Mouse (Mus musculus) forebrain, embryonic 10.5 days (tissue): ENCODE data around the gene Ndc1. TPM values are rescaled to one million over a fixed set of nuclear protein-coding genes. Genes with fewer than 3 reads are reported as not detected.
"Not testable (repeated sequence)": the region's sequence is repeated elsewhere in the genome, so short reads cannot be mapped to it uniquely, and the experiment has no call there.

ENCODE experiments used
- DNase-seq: peaks from one replicate; pipeline ENCODE4 v3.0.0-alpha.2; 2017; ENCODE audit warnings: low spot score; ENCODE audit errors: extremely low spot score
- H3K27ac ChIP-seq: fragments of 300-500 bp; sonication (generic); 2 replicates; pipeline ENCODE4 v1.5.1; 2016; ENCODE audit warnings: mild to moderate bottlenecking
- H3K27me3 ChIP-seq: fragments of 300-500 bp; sonication (generic); 2 replicates; pipeline ENCODE4 v1.6.1; 2016; ENCODE audit warnings: mild to moderate bottlenecking; ENCODE audit not compliant: poor library complexity, severe bottlenecking
- H3K36me3 ChIP-seq: fragments of 300-500 bp; sonication (generic); replicated peaks from 2 replicates; pipeline ENCODE4 v1.6.1; 2016; ENCODE audit warnings: mild to moderate bottlenecking, moderate library complexity
- H3K4me1 ChIP-seq: fragments of 300-500 bp; sonication (generic); 2 replicates; pipeline ENCODE4 v1.6.1; 2016
- H3K4me3 ChIP-seq: fragments of 300-500 bp; sonication (generic); 2 replicates; pipeline ENCODE4 v1.5.1; 2016; ENCODE audit warnings: mild to moderate bottlenecking, moderate library complexity
- H3K9me3 ChIP-seq: fragments of 300-500 bp; sonication (generic); 2 replicates; pipeline ENCODE4 v1.6.1; 2016; ENCODE audit warnings: mild to moderate bottlenecking, moderate library complexity
- WGBS: fragments of 180-500 bp; shearing (Covaris S2); methylation state at CpG from one replicate; pipeline ENCODE4 v1.1.7; 2016; 5-methylcytosine and 5-hydroxymethylcytosine counted together
- polyA plus RNA-seq: library from polyadenylated mRNA; unstranded; fragments of >200 nt; fragmentation: Nextera tagmentation; extraction: Ambion mirVana; gene quantifications from 2 replicates; pipeline ENCODE4 v1.2.1, GENCODE M21; 2016

Gene Ndc1
- polyA plus RNA-seq, 1 experiment from 2014 or later = 55.3 TPM

DNA sequence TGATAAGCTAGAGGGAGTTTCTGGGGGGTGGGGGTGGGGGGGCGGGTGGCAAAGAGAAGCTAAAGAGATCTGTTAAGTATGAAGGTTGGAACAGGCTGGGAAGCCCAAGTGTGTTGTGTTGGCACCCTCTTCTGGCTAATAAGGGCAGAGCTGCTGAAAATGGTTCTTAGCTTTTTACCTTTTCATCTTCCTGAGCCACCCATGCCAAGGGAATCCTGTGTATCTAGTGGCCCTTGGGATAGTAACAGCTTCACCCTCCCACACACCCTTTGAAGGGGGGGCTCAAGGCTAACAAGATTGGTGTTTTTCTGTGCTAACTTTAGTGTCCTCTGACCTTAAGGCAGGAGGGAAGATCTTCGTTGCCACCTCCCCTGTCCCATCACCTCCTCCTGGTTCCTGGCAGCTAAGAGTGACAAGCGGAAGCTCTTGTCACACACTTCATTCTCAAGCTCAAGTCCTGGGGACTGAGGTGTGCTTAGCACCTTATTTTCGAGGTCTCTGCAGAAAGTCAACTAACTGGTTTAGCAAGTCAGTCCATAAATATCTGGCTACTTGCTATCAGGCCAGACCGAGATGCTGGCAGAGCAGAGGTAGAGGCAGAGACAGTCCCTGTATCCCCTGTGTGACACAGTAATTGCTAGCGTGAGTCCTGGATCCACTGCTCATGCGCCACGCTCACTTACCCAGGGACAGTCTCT, 18.1 kb upstream of the Ndc1 start:
- Histone ChIP-seq H3K36me3 (peaks cover 10% of the 10 kb centered on the region), H3K4me3 (no peak overlapping the region), H3K4me1 (no peaks in the 10 kb centered on the region), H3K9me3 (no peaks in the 10 kb centered on the region), H3K27me3 (no peaks in the 10 kb centered on the region), H3K27ac (no peak overlapping the region)
- peak; percentile 27 for DNase-seq
- 76% methylated on average over 8 of the region's 8 CpGs for WGBS

DNA sequence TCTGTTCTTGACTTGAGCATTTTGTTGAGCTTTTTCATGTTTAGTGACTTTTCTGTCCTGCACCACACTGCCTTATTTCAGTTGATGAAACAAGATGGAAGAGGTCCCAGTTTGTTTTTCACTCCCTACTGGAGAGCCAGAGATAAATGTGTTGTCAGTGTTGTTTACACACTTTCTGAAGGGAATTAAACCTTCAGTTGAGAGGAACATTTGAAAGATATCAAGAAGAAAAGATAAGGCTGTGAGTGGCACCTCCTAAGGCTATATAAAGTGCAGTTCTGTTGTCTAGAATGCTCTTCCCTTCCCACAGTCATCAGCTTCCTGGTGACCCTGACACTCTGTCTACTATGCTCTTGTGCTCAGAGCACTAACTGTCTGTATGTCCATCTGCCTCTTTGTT, 16.2 kb upstream of the Ndc1 start:
- no peak overlapping the region for H3K27ac ChIP-seq
- H3K4me3 ChIP-seq = no peak overlapping the region
- H3K36me3 ChIP-seq = 0 out of 2 replicates have a peak, but pooled peaks cover 3% of the 10 kb centered on the region
- H3K27me3 ChIP-seq = no peaks in the 10 kb centered on the region
- no peaks in the 10 kb centered on the region for H3K9me3 ChIP-seq
- DNase-seq = no peak
- no peaks in the 10 kb centered on the region for H3K4me1 ChIP-seq

DNA sequence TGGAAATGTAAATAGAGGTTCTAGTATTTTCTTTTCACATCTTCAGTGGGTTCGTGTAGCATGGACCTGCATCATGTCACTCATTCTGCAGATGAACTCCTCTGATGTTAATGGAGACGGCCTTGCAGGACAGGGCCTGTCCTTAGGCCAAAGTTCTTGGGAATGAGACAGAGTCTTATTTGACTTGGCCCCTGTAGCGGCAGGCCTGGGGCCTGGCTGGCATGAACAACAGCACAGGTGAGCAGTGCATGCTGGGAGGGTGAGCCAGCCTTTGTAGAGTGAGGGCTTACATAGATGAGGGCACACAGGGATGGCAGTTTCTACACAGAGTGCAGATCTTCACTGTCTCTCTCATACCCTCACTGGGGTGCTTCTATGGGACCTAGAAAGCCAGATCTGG, 14.0 kb upstream of the Ndc1 start:
- no peak for DNase-seq
- WGBS = 93% methylated on average over 3 of the region's 3 CpGs
- Histone ChIP-seq H3K27ac (no peak overlapping the region), H3K4me1 (no peaks in the 10 kb centered on the region), H3K27me3 (no peaks in the 10 kb centered on the region), H3K4me3 (no peak overlapping the region), H3K9me3 (no peaks in the 10 kb centered on the region), H3K36me3 (no peaks in the 10 kb centered on the region)

DNA sequence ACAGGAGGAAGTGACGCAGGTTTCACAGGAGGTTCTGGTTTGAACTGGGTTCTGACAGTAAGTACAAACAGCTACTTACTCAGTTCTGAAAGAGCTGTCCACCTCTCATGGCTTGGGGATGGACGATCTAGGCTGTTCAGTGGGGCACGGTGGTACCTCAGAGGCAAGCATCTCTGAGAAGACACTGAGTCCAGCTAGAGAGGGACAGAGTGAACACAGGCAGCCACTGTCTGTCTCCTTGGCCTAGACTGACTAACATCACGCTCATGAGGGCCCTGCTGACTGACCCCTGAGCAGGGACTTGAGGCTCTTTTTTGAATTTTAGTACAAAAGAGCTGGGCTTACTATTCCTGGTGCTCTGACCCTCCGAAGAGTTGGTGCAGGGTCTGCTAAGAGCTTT, 13.5 kb upstream of the Ndc1 start:
- H3K9me3 ChIP-seq = no peaks in the 10 kb centered on the region
- no peak overlapping the region for H3K4me3 ChIP-seq
- H3K36me3 ChIP-seq = no peaks in the 10 kb centered on the region
- WGBS = 93% methylated on average over 5 of the region's 5 CpGs
- H3K27me3 ChIP-seq = no peaks in the 10 kb centered on the region
- H3K4me1 ChIP-seq = no peaks in the 10 kb centered on the region
- H3K27ac ChIP-seq = no peak overlapping the region
- no peak for DNase-seq

DNA sequence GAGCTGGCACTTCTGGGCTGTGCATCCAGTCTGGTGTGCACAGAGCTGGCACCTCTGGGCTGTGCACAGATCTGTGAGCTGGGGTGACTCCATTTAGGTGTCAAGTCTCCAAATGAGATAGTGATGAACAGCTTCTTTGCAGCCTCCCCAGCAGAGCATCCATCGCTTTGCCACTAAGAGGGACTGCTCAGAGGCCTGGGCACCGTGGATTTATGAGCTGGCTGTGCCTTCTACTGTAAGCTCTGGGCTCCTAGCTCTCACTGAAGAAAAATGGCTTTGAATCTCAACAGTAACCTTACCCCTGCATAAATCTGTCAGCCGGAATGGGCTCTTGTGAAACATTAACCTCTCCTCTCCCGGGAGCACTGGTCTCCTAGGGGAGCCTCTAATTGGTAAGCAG, 13.0 kb upstream of the Ndc1 start:
- Histone ChIP-seq H3K9me3 (no peaks in the 10 kb centered on the region), H3K4me1 (no peaks in the 10 kb centered on the region), H3K27ac (no peak overlapping the region), H3K36me3 (0 out of 2 replicates have a peak, but pooled peaks cover 2% of the 10 kb centered on the region), H3K4me3 (no peak overlapping the region), H3K27me3 (no peaks in the 10 kb centered on the region)
- WGBS = 75% methylated on average over 4 of the region's 4 CpGs
- DNase-seq = no peak

DNA sequence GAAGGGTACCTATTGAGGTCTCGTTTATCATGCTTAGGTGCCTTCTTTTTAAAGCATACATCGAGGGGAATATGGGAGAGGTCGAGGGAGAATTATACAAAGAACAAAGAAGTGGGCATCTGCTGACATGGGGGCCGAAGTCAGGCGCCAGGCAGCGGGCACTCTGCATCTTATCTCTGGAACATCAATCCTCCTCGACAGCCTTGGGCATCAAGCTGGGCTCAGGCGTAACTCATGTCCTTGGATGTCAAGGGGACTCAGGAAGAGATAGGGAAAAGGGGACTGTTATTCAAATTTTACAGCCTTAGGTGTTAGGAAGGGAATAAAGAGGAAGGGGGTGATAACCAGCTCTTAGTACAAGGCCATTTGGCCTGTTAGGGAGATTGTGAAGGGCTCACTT, 10.4 kb upstream of the Ndc1 start:
- DNase-seq, H3K27me3 ChIP-seq, H3K27ac ChIP-seq, H3K9me3 ChIP-seq, H3K4me3 ChIP-seq, H3K4me1 ChIP-seq, H3K36me3 ChIP-seq: not testable (repeated sequence)
- WGBS = 88% methylated on average over 8 of the region's 8 CpGs

DNA sequence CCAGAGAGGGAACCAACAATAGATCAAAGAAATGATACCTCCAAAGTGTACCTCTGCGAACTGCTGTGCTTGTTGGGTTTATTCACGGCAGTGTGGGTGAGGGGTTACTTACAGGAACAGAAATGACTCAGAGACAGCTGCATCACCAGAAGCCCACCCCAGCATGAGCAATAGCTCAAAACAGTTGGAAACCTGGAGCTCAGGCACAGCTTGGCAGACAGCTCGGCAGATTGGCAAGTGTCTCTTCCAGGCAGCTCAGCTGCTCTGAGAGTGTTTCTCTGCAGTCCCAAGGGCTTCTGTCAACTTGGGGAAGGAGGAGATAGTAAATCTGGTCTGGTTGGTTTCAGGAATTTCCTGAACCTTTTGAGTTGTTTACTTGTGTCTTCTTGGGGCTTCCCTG, 9.1 kb upstream of the Ndc1 start:
- no peak overlapping the region for H3K4me3 ChIP-seq
- 87% methylated on average over 3 of the region's 3 CpGs for WGBS
- no peaks in the 10 kb centered on the region for H3K27me3 ChIP-seq
- no peaks in the 10 kb centered on the region for H3K4me1 ChIP-seq
- DNase-seq = no peak
- H3K27ac ChIP-seq = no peak overlapping the region
- 0 out of 2 replicates have a peak, but pooled peaks cover 4% of the 10 kb centered on the region for H3K36me3 ChIP-seq
- no peaks in the 10 kb centered on the region for H3K9me3 ChIP-seq

DNA sequence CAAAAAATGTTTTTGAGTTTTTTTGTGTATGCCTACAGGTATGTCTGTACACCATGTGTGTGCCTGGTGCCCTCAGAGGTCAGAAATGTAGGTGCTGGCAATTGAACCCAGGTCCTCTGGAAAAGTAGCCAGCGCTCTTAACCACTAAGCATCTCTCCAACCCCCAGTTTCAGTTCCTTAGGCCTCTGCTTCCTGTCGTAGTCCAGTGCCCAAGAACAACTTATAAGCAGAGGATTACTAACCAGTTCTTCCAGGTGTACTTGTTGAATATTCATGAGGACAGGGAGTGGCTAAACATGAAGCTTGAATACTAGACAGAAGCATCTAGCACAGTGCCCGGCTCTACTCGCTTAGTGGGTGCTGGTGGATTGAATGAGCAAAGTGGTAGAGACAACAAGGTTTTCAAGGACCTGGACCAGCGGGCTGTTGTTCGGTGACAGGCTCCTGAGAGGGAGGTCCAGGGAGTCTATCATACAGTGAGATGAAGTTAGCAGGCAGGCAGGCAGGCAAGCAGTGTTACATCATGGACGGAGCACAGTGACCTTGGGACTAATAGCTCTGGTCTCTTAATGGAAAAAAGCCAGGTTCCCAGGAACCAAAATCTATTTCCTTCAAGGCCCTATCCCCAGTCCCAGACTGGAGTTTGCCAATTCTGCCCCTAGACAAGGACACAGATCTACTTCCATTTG, 7.0 kb upstream of the Ndc1 start:
- Histone ChIP-seq H3K4me3 (no peak overlapping the region), H3K27ac (no peak overlapping the region), H3K9me3 (no peaks in the 10 kb centered on the region), H3K36me3 (0 out of 2 replicates have a peak, but pooled peaks cover 4% of the 10 kb centered on the region), H3K4me1 (no peaks in the 10 kb centered on the region), H3K27me3 (no peaks in the 10 kb centered on the region)
- no peak for DNase-seq
- 89% methylated on average over 7 of the region's 7 CpGs for WGBS

DNA sequence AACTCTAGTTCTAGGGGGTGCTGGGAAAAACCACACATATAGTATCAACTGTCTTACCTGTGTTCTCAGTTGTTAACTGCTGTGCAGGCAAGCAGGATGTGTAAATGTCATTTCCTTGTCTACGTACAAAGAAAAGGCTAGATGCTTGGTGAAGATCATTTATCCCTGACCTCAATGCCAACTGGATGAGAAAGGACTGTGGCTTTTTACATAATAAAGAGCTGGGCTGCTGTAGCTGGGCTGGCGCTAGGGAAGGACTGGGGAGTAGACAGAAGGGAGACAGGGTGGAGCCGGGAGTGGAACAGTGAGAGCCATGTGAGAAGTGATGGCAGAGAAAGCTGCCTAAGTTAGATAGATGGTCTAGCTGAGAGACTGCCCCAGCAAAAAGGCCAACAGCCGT, 4.8 kb upstream of the Ndc1 start:
- H3K4me1 ChIP-seq = no peaks in the 10 kb centered on the region
- 0 out of 2 replicates have a peak, but pooled peaks cover 4% of the 10 kb centered on the region for H3K36me3 ChIP-seq
- no peak for DNase-seq
- no peaks in the 10 kb centered on the region for H3K27me3 ChIP-seq
- H3K4me3 ChIP-seq = no peak overlapping the region
- 73% methylated on average over 4 of the region's 4 CpGs for WGBS
- no peak overlapping the region for H3K27ac ChIP-seq
- no peaks in the 10 kb centered on the region for H3K9me3 ChIP-seq

DNA sequence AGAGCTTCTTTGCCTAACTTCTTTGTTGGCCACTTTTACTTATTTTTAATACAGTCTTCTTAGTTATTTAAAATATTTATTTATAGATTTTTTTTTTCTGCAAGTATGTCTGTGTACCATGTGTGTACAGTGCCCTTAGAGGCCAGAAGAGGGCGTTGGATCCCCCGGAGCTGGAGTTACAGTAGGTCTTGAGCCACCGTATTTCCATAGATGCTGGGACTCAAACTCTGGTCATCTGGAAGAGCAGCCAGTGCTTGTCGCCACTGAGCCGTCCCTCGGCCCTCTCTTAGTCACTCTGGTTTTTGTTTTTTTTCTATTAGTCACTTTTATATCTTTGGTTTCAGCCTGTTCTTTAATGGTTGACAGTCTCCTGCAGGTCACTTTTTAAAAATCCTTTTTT, 4.0 kb upstream of the Ndc1 start:
- 83% methylated on average over 6 of the region's 6 CpGs for whole genome bisulfite sequencing
- Histone ChIP-seq H3K27ac (no peak overlapping the region), H3K36me3 (0 out of 2 replicates have a peak, but pooled peaks cover 4% of the 10 kb centered on the region), H3K4me3 (no peak overlapping the region), H3K9me3 (no peaks in the 10 kb centered on the region), H3K4me1 (peaks cover 3% of the 10 kb centered on the region), H3K27me3 (no peaks in the 10 kb centered on the region)
- DNase-seq = no peak

DNA sequence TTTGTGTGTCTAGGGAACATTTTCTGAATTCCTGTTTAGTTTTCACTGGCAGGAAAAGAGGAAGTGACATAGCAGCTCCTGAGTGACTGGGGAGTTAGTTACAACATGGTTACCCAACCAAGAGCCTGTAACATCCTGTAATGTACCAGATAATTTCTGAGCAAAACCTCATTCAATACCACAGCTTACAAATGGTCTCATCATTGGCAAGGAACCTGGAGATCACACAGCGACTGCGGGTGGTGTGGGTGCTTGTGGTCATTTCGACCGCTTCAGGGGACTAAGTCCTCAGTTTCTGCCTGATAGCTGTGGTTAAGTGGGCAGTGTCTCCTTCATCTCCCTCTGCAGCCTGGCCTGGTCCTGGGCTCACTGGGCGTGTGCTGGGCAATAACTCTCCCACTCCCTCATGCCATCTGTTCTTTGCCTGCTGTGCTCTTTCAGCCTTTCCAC, 3.4 kb upstream of the Ndc1 start:
- Histone ChIP-seq H3K36me3 (peaks cover 5% of the 10 kb centered on the region; the same call in 1 of the 2 replicates), H3K4me1 (peaks cover 9% of the 10 kb centered on the region), H3K27me3 (no peaks in the 10 kb centered on the region), H3K9me3 (no peaks in the 10 kb centered on the region), H3K27ac (no peak overlapping the region), H3K4me3 (no peak overlapping the region)
- 91% methylated on average over 5 of the region's 5 CpGs for WGBS
- no peak for DNase-seq

DNA sequence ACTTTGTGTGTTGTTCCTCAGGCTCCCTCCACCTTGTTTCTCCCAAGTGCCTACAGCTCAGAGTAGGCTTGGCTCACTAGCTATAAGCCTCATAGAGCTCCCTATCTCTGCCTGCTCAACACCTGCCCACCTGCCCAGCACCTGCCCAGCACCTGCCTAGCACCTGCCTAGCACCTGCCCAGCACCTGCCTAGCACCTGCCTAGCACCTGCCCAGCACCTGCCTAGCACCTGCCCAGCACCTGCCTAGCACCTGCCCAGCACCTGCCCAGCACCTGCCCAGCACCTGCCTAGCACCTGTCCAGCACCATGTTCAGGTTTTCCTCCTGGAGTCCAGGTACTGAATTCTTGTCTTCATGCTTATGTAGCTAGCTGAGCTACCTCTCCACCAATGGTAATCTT, 1.2 kb upstream of the Ndc1 start:
- H3K4me1 ChIP-seq = peaks cover 15% of the 10 kb centered on the region
- not testable (repeated sequence) for H3K27ac ChIP-seq, H3K27me3 ChIP-seq, H3K4me3 ChIP-seq, DNase-seq, H3K9me3 ChIP-seq
- H3K36me3 ChIP-seq = peaks cover 23% of the 10 kb centered on the region

DNA sequence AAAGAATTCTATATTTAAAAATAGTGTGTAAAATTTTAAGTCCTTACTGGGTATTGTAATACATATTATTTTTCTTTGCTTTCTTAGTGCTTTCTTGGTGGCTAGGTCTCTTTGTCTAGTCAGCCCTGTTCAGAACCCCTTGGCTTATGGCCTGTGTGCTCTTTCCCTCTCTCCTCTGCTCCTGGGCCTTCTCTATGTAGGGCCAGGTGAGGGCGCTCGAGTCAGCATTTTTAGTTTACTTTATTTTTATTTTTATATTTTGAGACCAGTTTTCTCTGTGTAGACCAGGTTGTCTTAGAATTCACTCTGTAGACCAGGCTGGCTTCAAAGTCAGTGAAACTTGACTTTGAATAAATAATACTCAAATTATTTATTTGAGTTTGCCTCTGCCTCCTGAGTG, 4.7 kb downstream of the Ndc1 start:
- WGBS = 80% methylated on average over 2 of the region's 2 CpGs
- Histone ChIP-seq H3K4me1 (peaks cover 15% of the 10 kb centered on the region), H3K27ac (no peak overlapping the region), H3K9me3 (no peaks in the 10 kb centered on the region), H3K36me3 (peaks cover 82% of the 10 kb centered on the region), H3K27me3 (no peaks in the 10 kb centered on the region), H3K4me3 (no peak overlapping the region)
- no peak for DNase-seq
